Mouse (Mus musculus) adrenal gland, adult 8-10 months (tissue): Measurements from ENCODE around the gene BC017158. TPM values are rescaled to one million over a fixed set of nuclear protein-coding genes. Genes with fewer than 3 reads are reported as not detected.

Source experiments
- DNase-seq: peaks from one replicate; pipeline ENCODE4 v3.0.0; 2022
- microRNA-seq, 2 experiments: library from miRNA; unstranded; fragments of <30 nt; microRNA quantifications; one replicate each; pipeline ENCODE4 v1.2.0; 2022
- total RNA-seq, 4 experiments: library from RNA; stranded (reverse); gene quantifications; 2 replicates each; pipeline ENCODE4 v1.2.4; 2022

BC017158 gene
- total RNA-seq, 4 experiments from 2014 or later, result 33.0 to 64.0 (median 46.6) TPM

- DNase-seq, result no peak
Observed at GRCm38 (mm10) chr7:128234796-128235195, 63.2 kb downstream of the BC017158 start.

GRCm38 (mm10) chr7:128231741-128232140, 66.2 kb downstream of the BC017158 start:
- DNase-seq, result no peak

Small RNA genes within 50 kb of the gene (microRNA-seq; reads per million reads assigned to microRNA genes)
- gene Mir3103, result 0.67 to 0.88 reads per million in 2 experiments

Other genes with a start within 250 kb of the BC017158 start
- gene Itgam, start 235.5 kb downstream of the BC017158 start, total RNA-seq, result 1 to 10 TPM; 5.6 to 6.9 (median 6.4) TPM
- gene Gm49368, start 235.5 kb downstream of the BC017158 start, total RNA-seq, result under 1 TPM in 1 of 4 experiments, not detected in 3; 0.11 TPM
- gene Itgax, start 168.6 kb downstream of the BC017158 start, total RNA-seq, result 1 to 10 TPM; 1.6 to 9.6 (median 5.1) TPM
- gene Itgad, start 143.8 kb downstream of the BC017158 start, total RNA-seq, result under 1 TPM in 2 of 4 experiments, not detected in 2; 0.40 to 0.46 TPM
- 1 to 10 TPM in 2 of 4 experiments, not detected in 2; 4.1 to 5.3 TPM for gene Cox6a2, start 91.8 kb downstream of the BC017158 start, total RNA-seq
- gene Armc5, start 60.8 kb downstream of the BC017158 start, total RNA-seq, result 10 to 100 TPM; 23.2 to 30.2 (median 24.4) TPM
- gene 9130023H24Rik, start 60.1 kb downstream of the BC017158 start, total RNA-seq, result 10 to 100 TPM in 2 of 4 experiments, 1 to 10 TPM in 2; 8.8 to 11.7 (median 9.9) TPM
- gene Tgfb1i1, start 51.4 kb downstream of the BC017158 start, total RNA-seq, result 10 to 100 TPM; 17.0 to 24.2 (median 20.5) TPM
- gene Slc5a2, start 32.5 kb downstream of the BC017158 start, total RNA-seq, result not detected
- 10 to 100 TPM; 10.8 to 15.5 (median 12.3) TPM for gene Rgs10, start 120.6 kb upstream of the BC017158 start, total RNA-seq
- gene Tial1, start 163.5 kb upstream of the BC017158 start, total RNA-seq, result 100 to 1,000 TPM in 2 of 4 experiments, 10 to 100 TPM in 2; 95.2 to 109 (median 102) TPM
- gene Bag3, start 225.4 kb upstream of the BC017158 start, total RNA-seq, result 100 to 1,000 TPM; 146 to 189 (median 168) TPM